Mouse (Mus musculus): ENCODE measurements around the gene Zranb1. TPM values are rescaled to one million over a fixed set of nuclear protein-coding genes. Genes with fewer than 3 reads are reported as not detected.

The Zranb1 gene
- total and polyA plus RNA-seq, 3 experiments: 8.2 to 37.2 (median 31.5) TPM

DNA sequence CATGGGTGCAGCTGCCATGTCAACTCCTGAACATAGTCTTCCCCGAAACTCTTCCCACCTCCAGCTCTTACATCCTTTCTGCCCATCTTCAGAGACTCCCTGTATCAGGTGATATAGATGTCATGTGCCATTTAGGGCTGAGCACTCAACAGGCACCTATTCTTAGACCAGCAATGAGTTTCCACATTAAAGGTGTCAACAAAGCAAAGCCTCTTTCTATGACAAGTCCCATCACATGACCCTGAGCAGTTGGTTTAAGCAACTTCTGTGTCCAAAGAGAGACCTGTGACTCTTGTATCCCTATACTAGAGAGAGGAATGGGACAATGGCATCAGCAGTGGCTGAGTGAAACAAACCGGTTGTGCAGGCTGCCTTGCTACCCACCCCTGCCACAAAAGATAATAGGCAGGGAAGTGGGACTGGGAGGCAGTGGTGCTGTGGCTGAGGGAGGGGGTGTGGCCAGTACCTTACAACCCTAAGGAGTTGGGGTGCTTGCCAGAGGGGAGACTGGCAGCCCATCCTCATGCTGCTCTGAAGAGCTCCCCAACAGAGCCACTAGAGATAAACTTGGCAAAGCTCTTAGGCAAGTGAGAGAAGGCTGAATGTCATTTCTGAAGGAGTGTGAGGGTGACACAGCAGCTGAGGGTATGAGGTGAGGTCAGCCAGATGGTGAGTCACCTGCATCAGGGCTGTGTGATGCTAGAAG, 30.0 kb upstream of the Zranb1 start:
- Histone ChIP-seq H3K27ac (peak overlapping the region; percentile 78), H3K27me3 (ENCODE audit: control insufficient read depth, insufficient read depth, low read length) (no peaks in the 10 kb centered on the region), H3K4me1 (ENCODE audit: control insufficient read depth, insufficient read depth, low read length) (no peaks in the 10 kb centered on the region; the same call in 1 of the 2 replicates), H3K36me3 (ENCODE audit: control insufficient read depth, insufficient read depth, low read length) (no peaks in the 10 kb centered on the region), H3K9ac (ENCODE audit: low read depth, low read length) (no peak overlapping the region), H3K79me2 (replicated peaks; ENCODE audit: control insufficient read depth, insufficient read depth, low read length) (no peaks in the 10 kb centered on the region), H3K4me3 (no peak overlapping the region)
- peak; percentile 36 to 40 for DNase-seq
- WGBS: 35% methylated on average over 2 of the region's 2 CpGs
- TF ChIP-seq CTCF (IDR thresholded peaks at IDR 0.05): no peak
- TF ChIP-seq EP300 (IDR thresholded peaks at IDR 0.05; ENCODE audit: insufficient read depth, low read depth, low read length): no peak
- no peak for TF ChIP-seq POLR2A (IDR thresholded peaks at IDR 0.05; ENCODE audit: insufficient read depth, low read depth, low read length)
- intact Hi-C loops (cut with DNase I): no loop called here

DNA sequence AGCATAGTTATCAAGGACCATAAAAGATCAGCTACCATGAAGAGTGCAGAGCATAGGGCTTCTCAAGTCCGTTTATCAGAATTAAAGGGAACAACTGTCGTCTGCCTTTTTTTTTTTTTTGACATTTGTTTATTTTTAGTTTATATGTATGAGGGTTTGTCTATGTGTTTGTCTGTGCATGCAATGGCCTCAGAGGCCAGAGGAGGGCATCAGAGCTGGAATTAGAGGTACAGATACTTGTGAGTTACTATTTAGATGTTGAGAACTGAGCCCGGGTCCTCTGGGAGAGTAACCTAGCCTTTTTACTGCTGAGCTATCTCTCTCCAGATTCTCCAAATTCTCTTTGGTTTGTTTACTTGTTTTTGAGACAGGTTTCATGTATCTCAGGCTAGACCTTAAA, 27.1 kb upstream of the Zranb1 start:
- intact Hi-C loops (cut with DNase I): no loop called here

DNA sequence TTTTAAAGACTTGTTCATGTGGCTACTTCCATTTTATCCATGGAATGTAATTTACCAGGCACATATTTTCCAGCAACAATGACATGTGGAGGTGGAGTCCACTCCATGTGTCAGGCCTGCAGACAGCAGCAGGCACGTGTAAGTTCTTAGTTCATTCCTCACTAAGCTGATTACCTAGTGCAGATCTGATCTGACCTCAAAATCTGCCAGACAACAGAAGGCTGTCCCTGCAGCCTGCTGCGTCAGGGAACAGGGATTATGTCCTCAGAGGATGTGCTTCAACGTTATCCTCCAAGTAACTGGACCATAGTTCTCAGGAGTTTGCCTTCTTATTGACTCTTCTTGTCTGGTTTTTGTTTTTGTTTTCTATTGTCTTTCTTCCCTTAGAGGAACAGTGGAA, 9.0 kb upstream of the Zranb1 start:
- intact Hi-C loops (cut with DNase I): no loop called here
- no peaks in the 10 kb centered on the region for H3K36me3 ChIP-seq (ENCODE audit: control insufficient read depth, insufficient read depth, low read length)
- H3K4me3 ChIP-seq: no peak overlapping the region
- 55% methylated on average over 3 of the region's 3 CpGs for WGBS
- no peak for TF ChIP-seq EP300 (IDR thresholded peaks at IDR 0.05; ENCODE audit: insufficient read depth, low read depth, low read length)
- TF ChIP-seq POLR2A (IDR thresholded peaks at IDR 0.05; ENCODE audit: insufficient read depth, low read depth, low read length): no peak
- TF ChIP-seq CTCF (IDR thresholded peaks at IDR 0.05): no peak
- H3K27me3 ChIP-seq (ENCODE audit: control insufficient read depth, insufficient read depth, low read length): no peaks in the 10 kb centered on the region
- H3K79me2 ChIP-seq (replicated peaks; ENCODE audit: control insufficient read depth, insufficient read depth, low read length): no peaks in the 10 kb centered on the region
- no peak for DNase-seq
- no peak overlapping the region for H3K27ac ChIP-seq
- no peaks in the 10 kb centered on the region for H3K4me1 ChIP-seq (ENCODE audit: control insufficient read depth, insufficient read depth, low read length)
- no peak overlapping the region for H3K9ac ChIP-seq (ENCODE audit: low read depth, low read length)

More for the DNA sequence above, 27.1 kb upstream of the Zranb1 start:
- Histone ChIP-seq H3K4me1 (ENCODE audit: control insufficient read depth, insufficient read depth, low read length) (no peaks in the 10 kb centered on the region; the same call in 1 of the 2 replicates), H3K27ac (no peak overlapping the region), H3K9ac (ENCODE audit: low read depth, low read length) (no peak overlapping the region), H3K79me2 (replicated peaks; ENCODE audit: control insufficient read depth, insufficient read depth, low read length) (no peaks in the 10 kb centered on the region), H3K4me3 (no peak overlapping the region), H3K27me3 (ENCODE audit: control insufficient read depth, insufficient read depth, low read length) (no peaks in the 10 kb centered on the region), H3K36me3 (ENCODE audit: control insufficient read depth, insufficient read depth, low read length) (no peaks in the 10 kb centered on the region)
- no peak for TF ChIP-seq EP300 (IDR thresholded peaks at IDR 0.05; ENCODE audit: insufficient read depth, low read depth, low read length)
- TF ChIP-seq CTCF (IDR thresholded peaks at IDR 0.05): peak; percentile 28
- 76% methylated on average over 3 of the region's 3 CpGs for WGBS
- no peak for DNase-seq

DNA sequence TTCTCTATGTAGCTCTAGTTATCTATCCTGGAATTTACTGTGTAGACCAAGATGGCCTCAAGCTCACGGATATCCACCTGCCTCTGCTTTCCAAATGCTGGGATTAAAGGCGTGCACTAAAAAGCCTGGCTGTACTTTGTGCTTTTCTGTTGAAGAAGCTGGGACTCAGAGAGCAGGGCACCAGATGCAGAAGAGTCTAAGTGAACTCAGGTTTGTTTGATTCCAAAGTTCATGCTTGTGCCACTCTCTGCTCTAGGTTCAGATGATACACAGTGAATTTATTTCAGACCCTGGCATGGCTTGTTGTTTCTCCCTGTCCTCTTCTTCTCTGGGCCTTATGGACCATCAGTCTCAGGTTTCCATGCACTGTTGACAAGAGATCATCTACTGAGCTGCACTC, 5.7 kb upstream of the Zranb1 start:
- no peak for DNase-seq
- 76% methylated on average over 2 of the region's 2 CpGs for WGBS
- no peak overlapping the region for H3K4me3 ChIP-seq
- TF ChIP-seq POLR2A (IDR thresholded peaks at IDR 0.05; ENCODE audit: insufficient read depth, low read depth, low read length): no peak
- no peak for TF ChIP-seq CTCF (IDR thresholded peaks at IDR 0.05)
- TF ChIP-seq EP300 (IDR thresholded peaks at IDR 0.05; ENCODE audit: insufficient read depth, low read depth, low read length): no peak
- intact Hi-C loops (cut with DNase I): no loop called here
- H3K27ac ChIP-seq: no peak overlapping the region
- H3K79me2 ChIP-seq (replicated peaks; ENCODE audit: control insufficient read depth, insufficient read depth, low read length): no peaks in the 10 kb centered on the region
- H3K9ac ChIP-seq (ENCODE audit: low read depth, low read length): no peak overlapping the region
- H3K4me1 ChIP-seq (ENCODE audit: control insufficient read depth, insufficient read depth, low read length): no peaks in the 10 kb centered on the region
- no peaks in the 10 kb centered on the region for H3K36me3 ChIP-seq (ENCODE audit: control insufficient read depth, insufficient read depth, low read length)
- H3K27me3 ChIP-seq (ENCODE audit: control insufficient read depth, insufficient read depth, low read length): no peaks in the 10 kb centered on the region

DNA sequence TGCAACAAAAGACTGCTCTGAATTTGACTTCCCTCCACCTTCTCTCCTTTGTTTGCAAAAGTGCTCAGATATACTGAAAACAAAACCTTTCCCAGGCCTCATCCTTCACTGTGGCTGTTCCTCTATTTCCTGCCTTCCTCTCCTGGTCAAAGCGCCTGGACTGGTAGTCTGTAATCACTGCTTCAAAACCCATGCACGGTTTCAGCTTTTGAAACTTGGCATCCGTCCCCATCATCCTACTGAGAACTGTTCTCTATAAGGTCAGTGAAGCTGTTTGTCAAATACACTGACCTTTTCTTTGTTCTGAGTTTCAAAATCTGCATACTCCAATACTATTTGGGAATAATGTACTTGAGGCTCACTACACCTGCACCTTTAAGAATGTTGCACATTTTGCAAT, 3.7 kb upstream of the Zranb1 start:
- no peak overlapping the region for H3K27ac ChIP-seq
- 35% methylated on average over 3 of the region's 3 CpGs for WGBS

DNA sequence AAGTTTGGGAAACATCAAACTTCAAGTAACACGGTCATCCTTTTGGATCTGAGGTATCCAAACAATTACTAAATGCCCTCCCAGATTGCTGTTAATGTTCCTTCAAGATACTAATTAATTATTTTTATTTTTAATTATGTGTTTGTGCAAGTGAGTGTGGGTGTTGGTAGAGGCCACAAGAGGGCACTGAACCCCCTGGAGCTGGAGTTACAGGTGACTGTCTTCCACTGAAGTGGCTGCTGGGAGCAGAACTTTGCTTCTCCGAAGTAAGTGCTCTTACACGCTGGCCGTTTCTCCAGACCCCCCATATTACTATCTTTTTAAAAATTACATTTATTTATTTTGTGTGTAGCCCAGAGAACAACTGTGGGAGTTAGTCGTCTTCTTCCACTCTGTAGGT, 887 bp upstream of the Zranb1 start:
- Histone ChIP-seq H3K27ac (no peak overlapping the region; the same call in 1 of the 2 replicates), H3K9ac (ENCODE audit: low read depth, low read length) (no peak overlapping the region; the same call in 1 of the 2 replicates), H3K79me2 (replicated peaks; ENCODE audit: control insufficient read depth, insufficient read depth, low read length) (peaks cover 2% of the 10 kb centered on the region; the same call in 1 of the 2 replicates), H3K36me3 (ENCODE audit: control insufficient read depth, insufficient read depth, low read length) (peaks cover 6% of the 10 kb centered on the region), H3K4me1 (ENCODE audit: control insufficient read depth, insufficient read depth, low read length) (peaks cover 2% of the 10 kb centered on the region), H3K27me3 (ENCODE audit: control insufficient read depth, insufficient read depth, low read length) (no peaks in the 10 kb centered on the region), H3K4me3 (peak overlapping the region; percentile 89; the same call in 1 of the 2 replicates)
- TF ChIP-seq EP300 (IDR thresholded peaks at IDR 0.05; ENCODE audit: insufficient read depth, low read depth, low read length): no peak
- TF ChIP-seq POLR2A (IDR thresholded peaks at IDR 0.05; ENCODE audit: insufficient read depth, low read depth, low read length): no peak
- TF ChIP-seq CTCF (IDR thresholded peaks at IDR 0.05): peak; percentile 48
- 92% methylated on average over 5 of the region's 5 CpGs for WGBS
- intact Hi-C loops (cut with DNase I): loop anchor here (2.0 to 5.0 kb wide), 3 partner anchors 72 to 192 kb away; partner anchors contain the start of genes Ctbp2, Eef1akmt2 and Fgfr2
- DNase-seq: no peak

More for the DNA sequence above, 3.7 kb upstream of the Zranb1 start:
- Histone ChIP-seq H3K4me3 (no peak overlapping the region), H3K27me3 (ENCODE audit: control insufficient read depth, insufficient read depth, low read length) (no peaks in the 10 kb centered on the region), H3K79me2 (replicated peaks; ENCODE audit: control insufficient read depth, insufficient read depth, low read length) (no peaks in the 10 kb centered on the region), H3K36me3 (ENCODE audit: control insufficient read depth, insufficient read depth, low read length) (no peaks in the 10 kb centered on the region), H3K9ac (ENCODE audit: low read depth, low read length) (no peak overlapping the region), H3K4me1 (ENCODE audit: control insufficient read depth, insufficient read depth, low read length) (no peaks in the 10 kb centered on the region)
- no peak for TF ChIP-seq EP300 (IDR thresholded peaks at IDR 0.05; ENCODE audit: insufficient read depth, low read depth, low read length)
- TF ChIP-seq CTCF (IDR thresholded peaks at IDR 0.05): no peak
- TF ChIP-seq POLR2A (IDR thresholded peaks at IDR 0.05; ENCODE audit: insufficient read depth, low read depth, low read length): no peak
- no peak for DNase-seq
- intact Hi-C loops (cut with DNase I): no loop called here

All from heart, adult 2 months (tissue).